In genomic region chrX:40130382-40130781, GRCm38 (mm10) we compare ENCODE assay signal across 25 mouse cellular contexts.
DNase-seq lines count a peak whose midpoint lies in the region; ATAC-seq and TF ChIP-seq lines count a peak whose summit lies in the region.
"Had no signal": no experiment of that assay in that cellular context is flagged by ENCODE, and none has a peak within 500 bp of the region (broad histone marks: within the 10 kb centered on the region; RNA-seq: fewer than 3 reads in every experiment).

No protein-coding gene starts in this region.

- H3K4me3 ChIP-seq in kidney, embryonic 14.5 days (ENCODE audit: low read length): no peak overlapping the region
- H3K4me3 ChIP-seq in liver, adult 2 months (ENCODE audit: insufficient read depth, low read depth, low read length): no peak overlapping the region
- no peak overlapping the region for H3K4me3 ChIP-seq in liver, postnatal 0 days (ENCODE audit: low read depth, low read length)
- H3K4me3 ChIP-seq: forebrain, embryonic 10.5 days; heart, embryonic 15.5 days; hindbrain, embryonic 13.5 days; limb, embryonic 15.5 days; liver, embryonic 15.5 days; midbrain, embryonic 12.5 days; neural tube, embryonic 15.5 days had no signal

- H3K9ac ChIP-seq in kidney, embryonic 14.5 days (ENCODE audit: low read depth, low read length): no peak overlapping the region
- H3K9ac ChIP-seq in liver, adult 2 months (ENCODE audit: low read depth, low read length): no peak overlapping the region
- H3K9ac ChIP-seq in liver, postnatal 0 days (replicated peaks): no peak overlapping the region
- H3K9ac ChIP-seq: heart, embryonic 15.5 days; hindbrain, embryonic 13.5 days; limb, embryonic 15.5 days; liver, embryonic 15.5 days; midbrain, embryonic 12.5 days; neural tube, embryonic 15.5 days had no signal

- no peak overlapping the region for H3K4me2 ChIP-seq in kidney, embryonic 14.5 days (replicated peaks; ENCODE audit: low read depth, low read length)
- H3K4me2 ChIP-seq in liver, postnatal 0 days (ENCODE audit: low read depth, low read length): no peak overlapping the region
- H3K4me2 ChIP-seq: heart, embryonic 15.5 days; hindbrain, embryonic 13.5 days; limb, embryonic 15.5 days; liver, embryonic 15.5 days; midbrain, embryonic 12.5 days; neural tube, embryonic 15.5 days had no signal

- TF ChIP-seq POLR2A in liver, adult 2 months (IDR thresholded peaks at IDR 0.05; ENCODE audit: extremely low read depth, insufficient read depth, low read length): no peak

- no peak for TF ChIP-seq EP300 in liver, postnatal 0 days (IDR thresholded peaks at IDR 0.05; ENCODE audit: low read depth)

- no peaks in the 10 kb centered on the region for H3K79me2 ChIP-seq in liver, adult 2 months (ENCODE audit: control insufficient read depth, insufficient read depth, low read length)

- peak; percentile 1 for DNase-seq in embryo, embryonic 11 days
- no peak for DNase-seq in embryo, embryonic 10 days (ENCODE audit: low spot score)
- DNase-seq in kidney, adult 9 months: peak; percentile 63
- peak; percentile 6 for DNase-seq in liver, adult 2 months (ENCODE audit: extremely low read depth, low read depth, low spot score)
- DNase-seq in liver, postnatal 0 days: no peak
- peak; percentile 2 to 41 for DNase-seq in layer of hippocampus, postnatal 14 days (ENCODE audit: low spot score in 2 of 2)
- DNase-seq: adrenal gland, postnatal 36 days; cerebellum, adult 11 months; gastrocnemius, postnatal 25 days; heart, postnatal 36 days; right cerebral cortex, adult 18-20 months; thymus, adult 18-20 months; thymus, postnatal 4 days had no signal

- no peaks in the 10 kb centered on the region for H3K4me1 ChIP-seq in kidney, embryonic 14.5 days (ENCODE audit: control insufficient read depth, insufficient read depth, low read length)
- H3K4me1 ChIP-seq in liver, adult 2 months (ENCODE audit: control insufficient read depth, insufficient read depth, low read length): no peaks in the 10 kb centered on the region
- no peaks in the 10 kb centered on the region for H3K4me1 ChIP-seq in liver, postnatal 0 days (ENCODE audit: insufficient read depth)
- H3K4me1 ChIP-seq: forebrain, embryonic 10.5 days; heart, embryonic 15.5 days; hindbrain, embryonic 13.5 days; limb, embryonic 15.5 days; liver, embryonic 15.5 days; midbrain, embryonic 12.5 days; neural tube, embryonic 15.5 days had no signal

- no peak overlapping the region for H3K27ac ChIP-seq in kidney, embryonic 14.5 days (ENCODE audit: low read depth, low read length)
- H3K27ac ChIP-seq in liver, adult 2 months (replicated peaks; ENCODE audit: insufficient read depth, low read depth, low read length): no peak overlapping the region
- no peak overlapping the region for H3K27ac ChIP-seq in liver, postnatal 0 days (ENCODE audit: low read depth)
- H3K27ac ChIP-seq: forebrain, embryonic 10.5 days; heart, embryonic 15.5 days; hindbrain, embryonic 13.5 days; kidney, postnatal 0 days; limb, embryonic 15.5 days; liver, embryonic 15.5 days; midbrain, embryonic 12.5 days; neural tube, embryonic 15.5 days had no signal

- H3K9me3 ChIP-seq in kidney, embryonic 14.5 days (ENCODE audit: control insufficient read depth, low read length): no peaks in the 10 kb centered on the region
- H3K9me3 ChIP-seq in liver, postnatal 0 days (ENCODE audit: low read length): no peaks in the 10 kb centered on the region
- H3K9me3 ChIP-seq: forebrain, embryonic 10.5 days; heart, embryonic 15.5 days; hindbrain, embryonic 13.5 days; limb, embryonic 15.5 days; liver, embryonic 15.5 days; midbrain, embryonic 12.5 days; neural tube, embryonic 15.5 days had no signal

- WGBS in kidney, embryonic 14.5 days: 29% methylated on average over 1 of the region's 1 CpGs
- WGBS in liver, adult 2 months: 47% methylated on average over 1 of the region's 1 CpGs
- 56% methylated on average over 1 of the region's 1 CpGs for WGBS in liver, postnatal 0 days (ENCODE audit: insufficient replicate concordance)

- no peak for ATAC-seq in kidney, embryonic 14.5 days (ENCODE audit: low FRiP score, low TSS enrichment)
- ATAC-seq in liver, postnatal 0 days: no peak
- no peak for ATAC-seq in granulocyte monocyte progenitor cell, adult 5-6 weeks (replicated peaks; ENCODE audit: poor library complexity, severe bottlenecking)
- ATAC-seq: forebrain, embryonic 16.5 days; lung, postnatal 0 days had no signal

- no peak for TF ChIP-seq CTCF in liver, adult 2 months (IDR thresholded peaks at IDR 0.05; ENCODE audit: low read depth, low read length)
- no peak for TF ChIP-seq CTCF in liver, postnatal 0 days (IDR thresholded peaks at IDR 0.05; ENCODE audit: low read depth)

- no peaks in the 10 kb centered on the region for H3K36me3 ChIP-seq in kidney, embryonic 14.5 days (ENCODE audit: control insufficient read depth, insufficient read depth, low read length)
- no peaks in the 10 kb centered on the region for H3K36me3 ChIP-seq in liver, adult 2 months (ENCODE audit: control insufficient read depth, insufficient read depth, low read length)
- no peaks in the 10 kb centered on the region for H3K36me3 ChIP-seq in liver, postnatal 0 days (replicated peaks; ENCODE audit: insufficient read depth, low read length)
- H3K36me3 ChIP-seq: forebrain, embryonic 10.5 days; heart, embryonic 15.5 days; hindbrain, embryonic 13.5 days; limb, embryonic 15.5 days; liver, embryonic 15.5 days; midbrain, embryonic 12.5 days; neural tube, embryonic 15.5 days had no signal

- no peaks in the 10 kb centered on the region for H3K27me3 ChIP-seq in kidney, embryonic 14.5 days (ENCODE audit: control insufficient read depth, insufficient read depth, low read length)
- H3K27me3 ChIP-seq in liver, adult 2 months (ENCODE audit: control insufficient read depth, insufficient read depth, low read length): no peaks in the 10 kb centered on the region
- H3K27me3 ChIP-seq in liver, postnatal 0 days (ENCODE audit: insufficient read depth, low read length): no peaks in the 10 kb centered on the region
- H3K27me3 ChIP-seq: heart, embryonic 15.5 days; hindbrain, embryonic 13.5 days; limb, embryonic 15.5 days; liver, embryonic 15.5 days; midbrain, embryonic 12.5 days; neural tube, embryonic 15.5 days had no signal

Comparison
In these comparisons a context has a peak if more than half of its experiments do, and no peak if none do; other contexts are left out.
1. DNase-seq: peak in embryo, embryonic 11 days (single experiment), kidney, adult 9 months (single experiment), liver, adult 2 months (single experiment) and layer of hippocampus, postnatal 14 days (2 of 2); none in embryo, embryonic 10 days (single experiment) and liver, postnatal 0 days (single experiment).